8 mouse cellular contexts compared by ENCODE assay signal in genomic region chr7:111082043-111082821, GRCm38 (mm10). TPM values are rescaled to one million over a fixed set of nuclear protein-coding genes. Genes with fewer than 3 reads are reported as not detected.
DNase-seq lines count a peak whose midpoint lies in the region; ATAC-seq and TF ChIP-seq lines count a peak whose summit lies in the region.

No protein-coding gene starts in this region.

- intact Hi-C loops in gastrocnemius, adult 2 months (cut with DNase I), result loop anchor here (5.0 kb wide), 1 partner anchor 75 kb away; no protein-coding TSS in a partner anchor

- TF ChIP-seq CTCF in gastrocnemius, adult 2 months (IDR thresholded peaks at IDR 0.05), result 0 out of 2 replicates have a peak, but pooled peaks have one; percentile 18

- H3K27ac ChIP-seq in gastrocnemius, adult 2 months, result peak overlapping the region; percentile 99
- H3K27ac ChIP-seq in hindbrain, embryonic 16.5 days (ENCODE audit: low read depth, low read length), result peak overlapping the region; percentile 98

- ATAC-seq in hindbrain, embryonic 16.5 days, result peak; percentile 81

- H3K4me3 ChIP-seq in gastrocnemius, adult 2 months, result peak overlapping the region; percentile 90
- H3K4me3 ChIP-seq in hindbrain, embryonic 16.5 days (ENCODE audit: low read length), result peak overlapping the region; percentile 73

- peaks cover 22% of the 10 kb centered on the region for H3K4me1 ChIP-seq in hindbrain, embryonic 16.5 days (ENCODE audit: control insufficient read depth, insufficient read depth, low read depth, low read length)

- H3K4me2 ChIP-seq in hindbrain, embryonic 16.5 days (ENCODE audit: low read length), result peak overlapping the region; percentile 63

- H3K9ac ChIP-seq in hindbrain, embryonic 16.5 days (ENCODE audit: low read depth, low read length), result peak overlapping the region; percentile 89

- H3K9me3 ChIP-seq in hindbrain, embryonic 16.5 days (ENCODE audit: control insufficient read depth, low read length), result no peaks in the 10 kb centered on the region

- H3K27me3 ChIP-seq in hindbrain, embryonic 16.5 days (replicated peaks; ENCODE audit: control insufficient read depth, insufficient read depth, low read length), result no peaks in the 10 kb centered on the region

- peaks cover 33% of the 10 kb centered on the region for H3K36me3 ChIP-seq in hindbrain, embryonic 16.5 days (ENCODE audit: control insufficient read depth, insufficient read depth, low read length)

- peak; percentile 86 for DNase-seq in ZHBTc4 (ENCODE audit: low read depth, low spot score)
- peak; percentile 59 to 84 for DNase-seq in cerebellum, postnatal 4 days (ENCODE audit: low spot score in 2 of 2)
- peak; percentile 90 for DNase-seq in gastrocnemius, adult 2 months
- peak; percentile 71 to 82 for DNase-seq in left cerebral cortex, adult 18-20 months (ENCODE audit: low spot score in 2 of 2)
- DNase-seq in lung, postnatal 4 days, result peak; percentile 91 to 93
- peak; percentile 95 for DNase-seq in retina, postnatal 1 day
- DNase-seq in thymus, postnatal 4 days, result peak; percentile 90

- under 1% methylated on average over 80 of the region's 83 CpGs for WGBS in hindbrain, embryonic 16.5 days

RNA-seq across cellular contexts. Expression of gene Eif4g2, which starts 0.6 kb away (rescaled TPM):
- total RNA-seq in gastrocnemius, adult 2 months (2021), result 100 to 1,000 TPM; 692 to 802 TPM
- 893 and 1,080 TPM in 2 replicates for polyA plus RNA-seq in hindbrain, embryonic 16.5 days (2015; fragmentation: Nextera tagmentation; extraction: Ambion mirVana)
- total RNA-seq in left cerebral cortex, adult 18-20 months (2021), result 100 to 1,000 TPM; 615 to 634 TPM

RNA-seq across cellular contexts. Expression of gene Ctr9, which starts 53.5 kb away (rescaled TPM):
- total RNA-seq in gastrocnemius, adult 2 months (2021), result 10 to 100 TPM; 16.1 to 16.4 TPM
- polyA plus RNA-seq in hindbrain, embryonic 16.5 days (2015; fragmentation: Nextera tagmentation; extraction: Ambion mirVana), result 63.7 and 72.1 TPM in 2 replicates
- 10 to 100 TPM; 37.1 to 39.5 TPM for total RNA-seq in left cerebral cortex, adult 18-20 months (2021)

Comparison
In these comparisons a context has a peak if more than half of its experiments do, and no peak if none do; other contexts are left out.
1. Peak in every context shown above with its lines: DNase-seq, ATAC-seq, H3K4me3 ChIP-seq and H3K27ac ChIP-seq.